Mouse (Mus musculus) kidney, postnatal 36 days (tissue): ENCODE data around the gene Bri3.

Experiments
- DNase-seq, 2 experiments: peaks; one replicate each; pipeline ENCODE4 v3.0.0; 2021 to 2022; ENCODE audit warnings: mixed read lengths in 2 of 2

Bri3 gene

GRCm38 (mm10) chr5:144439286-144440040 lies 195.2 kb downstream of the Bri3 start:
- DNase-seq = no peak

- DNase-seq = no peak
Measured at GRCm38 (mm10) chr5:144441831-144442271, 197.6 kb downstream of the Bri3 start.

GRCm38 (mm10) chr5:144446475-144447225 lies 202.4 kb downstream of the Bri3 start:
- DNase-seq = peak in 1 of 2 experiments; percentile 17

- DNase-seq = no peak
Measured at GRCm38 (mm10) chr5:144447226-144447616, 203.0 kb downstream of the Bri3 start.

DNA sequence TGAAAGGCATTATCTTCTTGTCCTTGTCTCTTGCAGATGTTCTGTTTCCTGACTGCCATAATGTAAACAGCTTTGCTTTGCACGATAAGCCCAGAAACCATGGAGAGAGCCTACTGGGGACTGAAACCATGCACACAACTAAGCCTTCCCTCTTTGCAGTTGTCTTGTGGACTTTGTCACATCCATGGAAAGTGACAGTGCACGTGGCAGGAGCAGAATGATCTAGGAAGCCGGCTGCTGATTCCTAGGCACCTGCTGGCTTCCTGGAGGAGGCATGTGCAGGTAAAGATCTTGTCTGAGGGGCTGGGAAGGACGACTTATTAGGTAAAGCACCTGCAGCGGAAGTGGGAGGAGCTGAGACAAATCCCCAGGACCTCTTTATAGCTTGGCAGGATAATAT lies 203.7 kb downstream of the Bri3 start:
- DNase-seq = no peak

- no peak for DNase-seq
Measured at GRCm38 (mm10) chr5:144452776-144453455, 208.7 kb downstream of the Bri3 start.

DNA sequence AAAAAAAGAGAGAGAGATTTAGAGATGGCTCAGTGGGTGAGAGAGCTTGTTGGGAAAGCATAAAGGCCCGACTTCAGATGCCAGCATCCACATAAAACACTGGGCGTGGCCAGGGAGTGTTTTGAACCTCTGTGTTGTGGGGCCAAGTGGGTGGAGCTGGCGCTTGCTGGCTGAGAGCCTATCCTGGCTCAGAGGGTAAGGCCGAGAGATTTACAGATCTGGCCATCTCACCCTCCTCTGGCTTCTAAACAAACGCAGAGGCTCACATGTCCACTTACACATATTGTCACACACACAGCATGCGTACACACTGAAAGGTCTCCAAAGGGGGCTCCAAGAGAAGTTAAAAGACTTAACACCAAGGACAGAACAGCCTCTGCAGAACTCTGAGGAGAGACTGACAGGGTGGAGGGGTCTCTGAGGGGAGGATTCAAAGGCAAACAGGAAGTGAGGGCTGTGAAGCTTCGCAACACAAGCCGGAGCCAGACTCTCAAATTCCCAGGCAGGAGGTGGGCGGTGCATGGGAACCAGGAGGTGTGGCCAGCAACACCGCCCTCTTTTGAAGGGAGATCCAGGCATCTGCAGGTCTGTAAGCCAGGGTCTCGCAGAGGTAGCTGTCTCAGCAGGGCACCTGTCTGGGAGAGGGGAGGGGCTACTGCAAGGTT lies 213.5 kb downstream of the Bri3 start:
- DNase-seq = peak in 1 of 2 experiments; percentile 17

DNA sequence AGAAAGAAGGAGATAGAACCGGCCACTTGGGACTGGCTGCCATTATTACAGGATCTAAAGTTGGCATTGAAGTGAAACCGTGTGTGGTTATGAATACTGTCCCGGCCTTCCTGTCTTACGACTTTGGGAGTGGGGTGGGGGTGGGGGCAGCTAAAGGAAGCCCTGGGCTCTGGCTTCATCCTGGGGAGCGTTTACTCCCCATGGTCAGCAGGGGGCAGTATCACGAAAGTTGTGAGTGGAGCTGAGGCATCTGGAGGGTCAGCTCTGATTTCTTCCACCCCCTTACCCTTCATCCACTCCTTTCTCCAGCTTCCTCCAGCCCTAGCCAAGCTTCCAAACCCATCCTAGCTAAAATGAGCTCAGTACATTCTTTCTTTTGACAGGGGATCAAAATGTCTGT lies 222.8 kb downstream of the Bri3 start:
- peak in 1 of 2 experiments; percentile 23 for DNase-seq

DNA sequence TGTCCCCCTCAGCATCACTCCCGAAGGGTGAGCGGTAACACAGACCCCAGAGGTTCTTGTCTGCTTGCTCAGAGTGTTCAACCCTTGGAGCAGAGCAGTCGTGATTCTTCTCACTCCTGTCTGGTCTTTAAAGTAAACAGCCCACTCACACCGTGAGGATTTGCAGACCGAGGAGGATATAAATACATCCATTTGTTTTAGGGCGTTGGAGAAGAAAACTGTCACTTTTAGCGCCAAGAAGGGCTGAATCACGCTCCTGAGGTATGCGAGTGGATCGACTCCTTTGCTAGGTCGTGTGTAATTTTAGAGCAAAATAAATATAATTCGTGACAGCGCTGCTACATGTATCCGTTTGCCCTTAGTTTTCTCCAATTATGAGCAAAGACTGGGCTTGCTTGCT lies 228.8 kb downstream of the Bri3 start:
- DNase-seq = no peak

GRCm38 (mm10) chr5:144479677-144480171 lies 235.5 kb downstream of the Bri3 start:
- no peak for DNase-seq

- no peak for DNase-seq
Measured at GRCm38 (mm10) chr5:144483659-144484375, 239.6 kb downstream of the Bri3 start.

DNA sequence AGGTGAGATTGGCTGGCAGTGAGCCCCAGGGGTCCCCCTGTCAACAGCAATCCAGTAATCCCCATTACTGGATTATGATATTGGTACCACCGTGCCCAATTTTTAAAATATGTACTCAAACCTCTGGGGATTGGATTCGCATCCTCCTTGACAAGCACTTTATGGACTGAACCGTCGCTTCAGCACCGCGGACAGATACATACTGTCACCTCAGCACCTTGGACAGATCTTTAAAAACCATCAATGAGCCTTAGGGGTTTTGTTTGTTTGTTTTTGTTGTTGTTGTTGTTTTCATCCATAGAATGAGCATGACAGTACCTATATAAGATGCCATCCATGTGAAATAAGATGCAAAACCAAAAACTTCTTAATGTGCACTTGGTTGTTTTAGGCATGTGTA lies 247.1 kb downstream of the Bri3 start:
- DNase-seq = peak in 1 of 2 experiments; percentile 45
